Mouse (Mus musculus) C2C12 (cell line): Measurements from ENCODE around the gene Nme1.

Source experiments
- CEBPB ChIP-seq: IDR thresholded peaks from one replicate; pipeline ENCODE4 v1.6.1; 2011; ENCODE audit warnings: low read depth, mild to moderate bottlenecking, control low read depth, moderate library complexity
- CTCF ChIP-seq: IDR thresholded peaks from one replicate; pipeline ENCODE4 v1.5.1; 2011; ENCODE audit not compliant: control insufficient read depth, insufficient read depth, insufficient read length
- FOSL1 ChIP-seq: IDR thresholded peaks from one replicate; pipeline ENCODE4 v1.8.0; 2011; ENCODE audit warnings: mild to moderate bottlenecking, low read length; ENCODE audit not compliant: poor library complexity, insufficient read depth, severe bottlenecking
- MAX ChIP-seq: IDR thresholded peaks from one replicate; pipeline ENCODE4 v1.6.1; 2011; ENCODE audit warnings: mild to moderate bottlenecking, control low read depth
- MYOD1 ChIP-seq: IDR thresholded peaks from one replicate; pipeline ENCODE4 v1.6.1; 2011; ENCODE audit warnings: low read depth; ENCODE audit not compliant: control insufficient read depth, insufficient read length
- MYOG ChIP-seq: IDR thresholded peaks from one replicate; pipeline ENCODE4 v1.6.1; 2011; ENCODE audit not compliant: control insufficient read depth, insufficient read length; ENCODE audit errors: extremely low read depth
- USF1 ChIP-seq: IDR thresholded peaks from one replicate; pipeline ENCODE4 v1.6.1; 2011; ENCODE audit warnings: low read depth, mild to moderate bottlenecking, control low read depth, moderate library complexity

GRCm38 (mm10) chr11:93972951-93973350 is 4.6 kb upstream of the Nme1 start:
- TF ChIP-seq CTCF (no peak), MAX (no peak), MYOG (no peak), USF1 (no peak), MYOD1 (no peak), CEBPB (no peak), FOSL1 (no peak)
